Mouse (Mus musculus) left cerebral cortex, postnatal 25 days (tissue): ENCODE results near the gene Sox10. TPM values are rescaled to one million over a fixed set of nuclear protein-coding genes. Genes with fewer than 3 reads are reported as not detected.
A peak's percentile ranks its signal among the peaks of the same experiment; 100 is the strongest.

Experiments
- DNase-seq, 2 experiments: peaks; one replicate each; pipeline ENCODE4 v3.0.0; 2022; ENCODE audit warnings: low spot score in 2 of 2, mixed read lengths in 1 of 2
- intact Hi-C: fragments of 180-260 bp; cut with DNase I; formaldehyde crosslinking; loops from one replicate; pipeline ENCODE4 v1.15.1; 2025
- total RNA-seq, 2 experiments: library from RNA; stranded (reverse); gene quantifications; 2 replicates each; pipeline ENCODE4 v1.2.3; 2021

Gene Sox10
- 10 to 100 TPM; 24.5 to 25.4 TPM for total RNA-seq

DNA sequence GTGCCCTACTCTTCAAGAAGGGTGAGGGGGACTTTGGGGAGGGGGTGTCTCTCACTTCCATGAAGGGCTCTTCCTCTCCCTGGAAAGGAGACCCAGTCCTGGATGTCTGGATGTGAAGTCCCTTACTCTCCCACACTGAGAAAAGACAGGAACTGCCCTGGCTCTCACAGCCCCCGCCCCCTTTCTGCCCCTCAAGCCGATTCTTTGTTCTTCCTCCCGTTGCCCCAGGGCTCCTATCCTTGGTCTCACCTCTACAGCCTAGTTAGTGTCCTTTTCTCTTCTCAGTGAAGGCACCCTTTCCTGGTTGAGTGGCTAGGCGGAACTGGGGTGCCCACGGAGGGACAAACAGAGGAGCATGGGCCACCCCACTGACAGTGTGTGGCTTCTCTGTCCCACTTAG, at the start of gene Sox10:
Sox10 (minus strand) TSS at position 101 of the 400 bp plus-strand sequence.
- intact Hi-C loops: no loop called here
- no peak for DNase-seq

GRCm38 (mm10) chr15:79213591-79213990, 48.6 kb upstream of the Sox10 start:
- no peak for DNase-seq
- intact Hi-C loops: no loop called here

GRCm38 (mm10) chr15:79212750-79213446, 47.9 kb upstream of the Sox10 start:
- intact Hi-C loops: no loop called here
- DNase-seq: peak in 1 of 2 experiments; percentile 29

DNA sequence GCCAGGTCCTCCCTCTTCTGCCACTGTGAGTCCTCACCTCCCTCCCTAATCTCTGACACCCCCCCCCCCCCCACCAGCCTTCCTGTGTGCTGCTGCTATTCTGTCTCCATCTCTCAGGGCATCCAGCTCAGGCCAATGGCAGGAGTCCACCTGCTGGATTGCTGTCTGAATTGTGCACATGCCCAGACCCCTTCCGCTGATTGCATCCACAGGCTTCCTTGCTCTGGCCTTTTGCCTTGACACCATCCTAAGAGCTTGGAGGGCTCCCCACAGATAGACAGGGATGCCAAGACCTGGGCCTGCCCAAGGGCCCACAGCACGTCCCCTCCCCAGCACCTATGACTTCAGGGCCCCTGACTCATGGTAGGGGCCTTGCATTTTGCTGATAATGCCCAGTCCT, 45.3 kb upstream of the Sox10 start:
- intact Hi-C loops: no loop called here
- DNase-seq: no peak

GRCm38 (mm10) chr15:79208758-79209439, 43.9 kb upstream of the Sox10 start:
- intact Hi-C loops: no loop called here
- DNase-seq: peak in 1 of 2 experiments; percentile 25

GRCm38 (mm10) chr15:79208211-79208610, 43.2 kb upstream of the Sox10 start:
- DNase-seq: no peak
- intact Hi-C loops: no loop called here

- intact Hi-C loops: no loop called here
- DNase-seq: no peak
These were observed 37.5 kb upstream of the Sox10 start for GRCm38 (mm10) chr15:79202575-79202974.

DNA sequence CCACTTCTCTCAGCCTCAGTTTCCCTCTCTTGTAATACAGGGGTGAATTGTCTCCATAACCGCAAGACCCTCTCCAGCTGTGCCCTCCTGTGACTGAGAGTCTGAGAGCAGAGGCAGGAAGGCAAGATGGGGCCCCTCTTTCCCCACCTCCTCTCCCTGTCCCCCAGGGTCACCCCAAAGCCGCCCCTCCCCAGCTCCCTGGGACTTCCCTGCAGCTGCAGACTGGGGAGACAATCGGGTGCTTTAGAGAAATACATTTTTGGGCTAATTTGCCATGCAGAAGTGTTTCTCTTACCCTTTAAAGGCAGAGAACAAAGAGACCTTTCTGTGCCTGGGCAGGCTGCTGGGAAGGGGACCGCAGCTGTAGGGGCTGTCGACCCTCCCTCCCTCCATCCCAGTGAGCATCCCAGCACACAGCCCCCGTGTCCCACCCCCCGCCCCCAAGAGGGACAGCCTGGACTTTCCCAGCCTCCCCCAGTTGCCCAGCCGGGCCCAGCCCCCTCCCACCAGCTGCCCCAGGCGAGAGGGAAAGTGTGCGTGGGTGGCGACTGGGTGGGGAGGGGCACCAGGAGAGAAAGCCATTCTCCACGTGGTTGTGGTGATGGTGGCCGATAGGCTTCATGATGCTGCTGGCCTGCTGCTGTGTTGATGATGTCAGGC, 36.6 kb upstream of the Sox10 start:
- intact Hi-C loops: no loop called here
- DNase-seq: peak; percentile 18 to 42

GRCm38 (mm10) chr15:79199390-79199976, 34.4 kb upstream of the Sox10 start:
- no peak for DNase-seq
- intact Hi-C loops: no loop called here

GRCm38 (mm10) chr15:79195492-79195891, 30.5 kb upstream of the Sox10 start:
- intact Hi-C loops: no loop called here
- DNase-seq: no peak

- intact Hi-C loops: no loop called here
- DNase-seq: no peak
These were observed 29.9 kb upstream of the Sox10 start for GRCm38 (mm10) chr15:79194946-79195345.

GRCm38 (mm10) chr15:79194048-79194447, 29.0 kb upstream of the Sox10 start:
- no peak for DNase-seq
- intact Hi-C loops: no loop called here

GRCm38 (mm10) chr15:79192885-79193845, 28.1 kb upstream of the Sox10 start:
- DNase-seq: peak; percentile 27 to 53
- intact Hi-C loops: no loop called here

GRCm38 (mm10) chr15:79192450-79192849, 27.4 kb upstream of the Sox10 start:
- intact Hi-C loops: no loop called here
- DNase-seq: no peak

DNA sequence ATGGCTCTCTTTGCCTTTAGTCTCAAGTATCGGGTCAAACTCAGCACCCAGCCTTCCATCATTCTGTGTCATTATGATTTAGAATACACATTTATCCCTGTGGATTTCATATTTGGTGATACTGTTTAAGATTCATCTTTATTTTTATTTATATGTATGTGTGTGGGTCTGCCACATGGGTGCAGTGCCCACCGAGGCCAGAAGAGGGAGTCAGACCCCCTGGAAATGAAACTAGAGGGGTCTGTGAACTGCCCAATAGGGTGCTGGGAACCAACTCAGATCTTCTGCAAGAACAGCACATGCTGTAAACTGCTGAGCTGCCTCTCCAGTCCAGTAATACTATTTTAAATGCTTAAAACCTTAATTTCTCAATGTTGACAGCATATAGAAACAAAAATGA, 26.4 kb upstream of the Sox10 start:
- intact Hi-C loops: no loop called here
- no peak for DNase-seq

- intact Hi-C loops: no loop called here
- no peak for DNase-seq
These were observed 22.8 kb upstream of the Sox10 start for GRCm38 (mm10) chr15:79187819-79188218.

- intact Hi-C loops: no loop called here
- no peak for DNase-seq
These were observed 20.2 kb upstream of the Sox10 start for GRCm38 (mm10) chr15:79185213-79185612.

GRCm38 (mm10) chr15:79176905-79177304, 11.9 kb upstream of the Sox10 start:
- DNase-seq: no peak
- intact Hi-C loops: no loop called here

DNA sequence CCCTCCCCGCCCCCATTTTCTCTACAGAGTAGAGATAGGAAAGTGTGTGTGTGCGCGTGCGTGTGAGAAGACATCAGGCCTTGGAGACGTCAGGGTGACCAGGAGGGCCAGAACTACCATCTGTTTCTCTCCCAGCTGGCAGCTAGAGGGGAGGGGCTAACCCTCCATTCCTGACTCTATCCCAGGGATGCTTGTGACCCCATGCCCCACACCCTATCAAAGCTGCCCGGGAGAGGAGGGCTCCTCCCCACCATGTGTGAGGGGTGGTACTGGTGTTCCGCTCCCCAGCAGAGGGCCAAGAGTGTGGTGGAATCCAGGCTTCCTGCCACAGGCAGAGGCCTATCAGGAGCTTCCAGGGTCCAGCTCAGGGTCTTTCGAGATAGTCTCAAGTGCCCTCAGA, 1.7 kb upstream of the Sox10 start:
- DNase-seq: peak in 1 of 2 experiments; percentile 14
- intact Hi-C loops: no loop called here
